Mouse (Mus musculus): ENCODE measurements around the gene Aldh18a1. TPM values are rescaled to one million over a fixed set of nuclear protein-coding genes. Genes with fewer than 3 reads are reported as not detected.
A peak's percentile ranks its signal among the peaks of the same experiment; 100 is the strongest.
"Not testable (repeated sequence)": the region's sequence is repeated elsewhere in the genome, so short reads cannot be mapped to it uniquely, and the experiment has no call there.

Gene Aldh18a1
- polyA plus RNA-seq, 1 experiment from 2014 or later, result 60.4 TPM

DNA sequence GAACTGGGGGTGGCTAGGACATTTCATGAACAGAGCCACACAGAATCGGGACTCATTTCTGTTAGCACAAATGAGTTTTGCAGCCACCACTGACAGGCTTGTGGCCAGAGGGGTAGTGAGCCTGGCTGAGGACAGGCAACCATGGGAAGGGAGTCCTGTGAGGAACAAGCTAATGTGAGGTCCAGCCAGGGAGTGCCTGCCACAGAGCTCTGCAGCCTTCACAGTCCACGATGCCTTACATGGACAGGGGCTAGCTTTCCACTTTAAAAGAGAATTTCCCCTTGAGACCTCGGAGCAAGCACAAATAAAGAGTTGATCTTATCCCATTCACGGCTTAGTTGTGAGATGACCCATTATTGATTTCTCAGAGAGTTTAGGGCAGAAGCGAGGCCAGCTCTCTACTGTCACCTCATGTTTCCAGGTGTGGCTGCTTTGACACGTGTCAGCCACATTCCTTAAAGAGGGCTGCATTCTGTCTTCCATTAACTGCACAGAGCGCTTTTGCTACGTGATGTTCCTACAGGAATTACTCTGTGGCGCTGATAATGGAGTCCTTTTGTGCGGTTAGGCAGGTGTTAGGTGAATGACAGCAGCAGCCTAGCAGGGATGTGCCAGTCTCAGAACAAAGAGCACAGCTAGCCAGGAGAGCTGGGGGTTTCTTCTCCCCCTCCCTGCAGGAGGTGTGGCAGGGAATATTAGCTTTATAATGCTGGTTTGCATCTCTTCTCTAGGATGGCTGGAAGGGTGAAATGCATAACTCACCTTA is 24.2 kb downstream of the Aldh18a1 start:
- no peak overlapping the region for H3K4me3 ChIP-seq (ENCODE audit: low read length)
- 87% methylated on average over 10 of the region's 10 CpGs for WGBS
- no peaks in the 10 kb centered on the region for H3K4me1 ChIP-seq (ENCODE audit: insufficient read depth, low read length)
- no peak overlapping the region for H3K9ac ChIP-seq (replicated peaks; ENCODE audit: low read length)
- H3K9me3 ChIP-seq (ENCODE audit: low read length), result no peaks in the 10 kb centered on the region
- H3K4me2 ChIP-seq (replicated peaks; ENCODE audit: low read depth, low read length), result no peak overlapping the region
- no peak overlapping the region for H3K27ac ChIP-seq (ENCODE audit: low read length)
- H3K27me3 ChIP-seq (ENCODE audit: insufficient read depth, low read length), result no peaks in the 10 kb centered on the region
- peaks cover 63% of the 10 kb centered on the region for H3K36me3 ChIP-seq (ENCODE audit: insufficient read depth, low read length)
- ATAC-seq (ENCODE audit: low FRiP score, low TSS enrichment), result no peak

DNA sequence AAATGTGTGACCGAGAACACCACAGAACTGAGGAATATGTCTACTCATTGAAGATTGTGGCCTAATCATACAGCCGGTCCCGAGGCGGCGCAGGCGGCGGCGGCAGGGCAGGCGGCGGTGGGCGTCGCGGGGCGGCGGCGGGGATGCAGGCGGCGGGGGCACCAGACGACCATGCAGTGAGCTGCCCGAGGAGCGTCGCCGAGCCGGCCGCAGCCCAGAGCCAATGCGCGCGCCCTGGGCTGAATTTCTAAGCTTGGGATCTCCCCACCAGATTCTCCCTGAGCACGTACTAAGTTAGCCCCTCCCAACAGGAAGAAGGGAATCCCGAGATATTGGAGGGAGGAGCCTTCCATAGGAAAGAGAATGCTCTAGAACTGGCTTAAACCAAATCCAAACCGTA is 26.7 kb downstream of the Aldh18a1 start:
- H3K4me3 ChIP-seq (ENCODE audit: low read length); H3K27me3 ChIP-seq (ENCODE audit: insufficient read depth, low read length): not testable (repeated sequence)

DNA sequence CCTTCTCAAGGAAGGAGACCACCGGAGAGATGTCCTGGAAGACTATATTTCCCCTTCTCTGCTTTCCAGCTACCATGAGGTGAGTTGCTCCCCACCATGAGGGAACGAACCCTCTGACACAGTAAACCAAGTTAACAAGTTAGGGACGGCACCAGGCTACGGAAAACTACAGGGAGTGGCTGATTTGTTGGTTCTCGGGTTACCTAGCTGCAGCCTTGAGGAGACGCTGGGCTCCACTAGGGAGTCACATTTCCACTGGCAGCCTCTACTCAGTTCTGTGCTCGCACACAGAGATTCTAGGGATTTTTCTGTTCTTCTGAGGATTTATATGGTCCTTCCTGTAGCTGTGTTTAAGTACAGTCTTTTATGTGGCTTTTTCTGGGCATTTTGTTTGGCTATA is 32.2 kb downstream of the Aldh18a1 start:
- peak; percentile 52; the same call in 1 of the 2 replicates for ATAC-seq (ENCODE audit: low FRiP score, low TSS enrichment)
- no peak overlapping the region for H3K4me2 ChIP-seq (replicated peaks; ENCODE audit: low read depth, low read length)
- whole genome bisulfite sequencing, result 37% methylated on average over 7 of the region's 7 CpGs
- peaks cover 5% of the 10 kb centered on the region; the same call in 1 of the 2 replicates for H3K4me1 ChIP-seq (ENCODE audit: insufficient read depth, low read length)
- H3K27ac ChIP-seq (ENCODE audit: low read length), result no peak overlapping the region
- H3K9me3 ChIP-seq (ENCODE audit: low read length), result peaks cover 5% of the 10 kb centered on the region
- H3K9ac ChIP-seq (replicated peaks; ENCODE audit: low read length), result no peak overlapping the region
- H3K27me3 ChIP-seq (ENCODE audit: insufficient read depth, low read length), result no peaks in the 10 kb centered on the region
- H3K4me3 ChIP-seq (ENCODE audit: low read length), result no peak overlapping the region
- peaks cover 36% of the 10 kb centered on the region for H3K36me3 ChIP-seq (ENCODE audit: insufficient read depth, low read length)

More for the DNA sequence above, 26.7 kb downstream of the Aldh18a1 start:
- H3K27ac ChIP-seq (ENCODE audit: low read length); H3K4me1 ChIP-seq (ENCODE audit: insufficient read depth, low read length); H3K9ac ChIP-seq (replicated peaks; ENCODE audit: low read length); H3K4me2 ChIP-seq (replicated peaks; ENCODE audit: low read depth, low read length); H3K9me3 ChIP-seq (ENCODE audit: low read length): not testable (repeated sequence)
- H3K36me3 ChIP-seq (ENCODE audit: insufficient read depth, low read length), result peaks cover 56% of the 10 kb centered on the region
- 0 out of 2 replicates have a peak, but pooled peaks have one; percentile 39 for ATAC-seq (ENCODE audit: low FRiP score, low TSS enrichment)
- WGBS, result 75% methylated on average over 11 of the region's 31 CpGs

DNA sequence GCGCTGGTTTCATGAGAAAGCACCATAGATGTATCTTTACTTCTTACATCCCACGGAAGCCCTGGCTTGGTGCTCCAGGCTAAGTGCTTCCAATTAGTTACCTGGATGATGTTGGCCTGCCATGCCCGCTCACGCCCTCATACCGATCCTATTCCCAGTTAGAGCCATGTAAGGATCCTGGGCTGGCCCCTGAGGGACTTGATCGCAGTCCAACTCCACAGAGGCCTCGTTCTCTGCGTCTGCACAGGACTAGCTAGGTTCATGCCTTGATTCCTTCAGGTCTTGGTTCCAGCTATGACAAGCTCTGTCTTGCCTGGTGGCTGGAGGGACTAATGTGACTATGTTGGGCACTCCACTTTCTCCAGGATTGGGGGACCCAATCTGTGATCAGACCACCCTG is 33.1 kb downstream of the Aldh18a1 start:
- peaks cover 5% of the 10 kb centered on the region for H3K9me3 ChIP-seq (ENCODE audit: low read length)
- 95% methylated on average over 8 of the region's 8 CpGs for whole genome bisulfite sequencing
- no peak for ATAC-seq (ENCODE audit: low FRiP score, low TSS enrichment)
- no peak overlapping the region for H3K9ac ChIP-seq (replicated peaks; ENCODE audit: low read length)
- H3K4me2 ChIP-seq (replicated peaks; ENCODE audit: low read depth, low read length), result no peak overlapping the region
- H3K4me3 ChIP-seq (ENCODE audit: low read length), result no peak overlapping the region
- H3K36me3 ChIP-seq (ENCODE audit: insufficient read depth, low read length), result peaks cover 42% of the 10 kb centered on the region
- H3K4me1 ChIP-seq (ENCODE audit: insufficient read depth, low read length), result peaks cover 5% of the 10 kb centered on the region
- no peaks in the 10 kb centered on the region for H3K27me3 ChIP-seq (ENCODE audit: insufficient read depth, low read length)
- no peak overlapping the region for H3K27ac ChIP-seq (ENCODE audit: low read length)

DNA sequence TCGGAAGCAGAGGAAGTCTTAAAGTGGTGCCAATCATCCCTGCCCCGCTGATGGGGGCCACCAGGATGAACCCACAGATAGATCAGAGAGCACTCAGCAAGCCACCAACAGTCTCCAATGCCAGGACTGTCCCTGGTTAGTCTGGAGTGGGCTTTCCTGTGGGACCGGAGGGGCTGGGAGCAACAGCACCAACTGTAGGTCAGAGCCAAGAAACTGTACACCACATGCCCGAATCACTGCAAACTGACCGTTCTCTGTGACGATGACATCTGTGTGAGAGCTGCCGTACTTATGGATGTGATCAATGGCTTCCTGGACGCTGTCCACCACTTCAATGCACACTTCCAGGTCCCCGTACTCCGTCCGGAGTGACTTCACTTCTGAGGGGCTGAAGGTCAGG is 33.9 kb downstream of the Aldh18a1 start:
- H3K9ac ChIP-seq (replicated peaks; ENCODE audit: low read length), result no peak overlapping the region
- peaks cover 13% of the 10 kb centered on the region for H3K4me1 ChIP-seq (ENCODE audit: insufficient read depth, low read length)
- H3K4me3 ChIP-seq (ENCODE audit: low read length), result no peak overlapping the region
- H3K9me3 ChIP-seq (ENCODE audit: low read length), result peaks cover 5% of the 10 kb centered on the region
- H3K27ac ChIP-seq (ENCODE audit: low read length), result no peak overlapping the region
- ATAC-seq (ENCODE audit: low FRiP score, low TSS enrichment), result no peak
- peaks cover 42% of the 10 kb centered on the region for H3K36me3 ChIP-seq (ENCODE audit: insufficient read depth, low read length)
- H3K27me3 ChIP-seq (ENCODE audit: insufficient read depth, low read length), result no peaks in the 10 kb centered on the region
- WGBS, result 59% methylated on average over 11 of the region's 11 CpGs
- no peak overlapping the region for H3K4me2 ChIP-seq (replicated peaks; ENCODE audit: low read depth, low read length)

DNA sequence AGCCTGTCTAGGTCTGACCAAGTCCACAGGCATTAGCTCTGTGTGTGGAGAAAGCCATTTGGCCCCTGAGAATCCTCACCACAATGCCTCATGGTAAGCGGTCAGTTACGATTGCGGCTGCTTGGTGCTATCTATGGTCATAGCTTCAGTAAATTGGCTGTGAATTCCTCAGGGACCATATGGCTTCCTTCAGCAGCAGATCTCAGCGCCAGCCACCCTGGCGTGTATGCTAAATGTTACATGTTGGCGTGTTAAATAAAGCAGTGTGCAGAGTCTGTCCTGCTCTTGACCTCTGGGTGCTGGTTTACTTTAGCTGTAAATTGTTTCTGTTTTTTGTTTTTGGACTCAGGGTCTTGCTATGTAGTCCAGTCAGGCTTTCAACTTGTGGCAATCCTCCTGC is 34.4 kb downstream of the Aldh18a1 start:
- peaks cover 5% of the 10 kb centered on the region for H3K9me3 ChIP-seq (ENCODE audit: low read length)
- H3K36me3 ChIP-seq (ENCODE audit: insufficient read depth, low read length), result peaks cover 42% of the 10 kb centered on the region
- no peaks in the 10 kb centered on the region for H3K27me3 ChIP-seq (ENCODE audit: insufficient read depth, low read length)
- H3K4me1 ChIP-seq (ENCODE audit: insufficient read depth, low read length), result peaks cover 18% of the 10 kb centered on the region
- ATAC-seq (ENCODE audit: low FRiP score, low TSS enrichment), result no peak
- no peak overlapping the region for H3K4me2 ChIP-seq (replicated peaks; ENCODE audit: low read depth, low read length)
- H3K27ac ChIP-seq (ENCODE audit: low read length), result no peak overlapping the region
- H3K4me3 ChIP-seq (ENCODE audit: low read length), result no peak overlapping the region
- no peak overlapping the region for H3K9ac ChIP-seq (replicated peaks; ENCODE audit: low read length)
- 61% methylated on average over 6 of the region's 6 CpGs for WGBS

DNA sequence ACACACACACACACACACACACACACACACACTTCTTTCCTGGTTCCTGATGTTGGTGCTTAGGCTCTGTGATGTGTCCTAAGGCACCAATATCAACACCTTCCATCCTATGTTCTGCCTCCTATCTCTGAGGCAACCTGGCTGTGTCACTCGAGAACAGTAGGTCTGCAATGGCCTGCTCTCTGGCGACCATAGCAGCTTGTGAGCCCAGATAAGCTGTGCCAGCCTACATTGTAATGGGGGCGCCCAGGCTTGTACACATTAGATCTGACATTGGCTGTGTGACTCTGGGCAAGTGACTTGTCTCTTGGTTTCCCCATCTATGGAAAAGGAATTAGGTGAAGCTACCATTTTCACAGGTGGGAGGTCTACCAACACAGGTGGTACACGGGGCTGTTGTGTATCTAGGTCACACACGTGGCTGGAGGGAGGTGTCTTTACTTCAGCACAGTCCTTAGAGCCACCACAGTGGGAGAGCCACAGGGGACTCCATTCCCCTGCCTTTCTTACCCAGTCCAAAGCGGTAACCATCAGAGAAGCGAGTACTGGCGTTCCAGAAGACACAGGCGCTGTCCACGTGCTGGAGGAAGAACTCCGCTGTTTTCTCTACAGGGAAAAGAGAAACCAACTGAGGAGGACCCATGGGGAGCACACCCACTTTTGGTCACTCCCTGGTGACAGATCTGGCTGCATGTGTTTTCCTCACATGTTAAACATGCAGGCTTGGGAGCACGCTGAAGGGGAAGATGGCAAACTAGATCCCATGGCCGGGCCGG is 35.1 kb downstream of the Aldh18a1 start:
- no peak overlapping the region for H3K27ac ChIP-seq (ENCODE audit: low read length)
- no peak overlapping the region for H3K4me3 ChIP-seq (ENCODE audit: low read length)
- H3K4me1 ChIP-seq (ENCODE audit: insufficient read depth, low read length), result peaks cover 24% of the 10 kb centered on the region
- ATAC-seq (ENCODE audit: low FRiP score, low TSS enrichment), result no peak
- no peaks in the 10 kb centered on the region for H3K27me3 ChIP-seq (ENCODE audit: insufficient read depth, low read length)
- H3K9me3 ChIP-seq (ENCODE audit: low read length), result peaks cover 5% of the 10 kb centered on the region
- 76% methylated on average over 14 of the region's 14 CpGs for WGBS
- no peak overlapping the region for H3K4me2 ChIP-seq (replicated peaks; ENCODE audit: low read depth, low read length)
- no peak overlapping the region for H3K9ac ChIP-seq (replicated peaks; ENCODE audit: low read length)
- peaks cover 42% of the 10 kb centered on the region for H3K36me3 ChIP-seq (ENCODE audit: insufficient read depth, low read length)

DNA sequence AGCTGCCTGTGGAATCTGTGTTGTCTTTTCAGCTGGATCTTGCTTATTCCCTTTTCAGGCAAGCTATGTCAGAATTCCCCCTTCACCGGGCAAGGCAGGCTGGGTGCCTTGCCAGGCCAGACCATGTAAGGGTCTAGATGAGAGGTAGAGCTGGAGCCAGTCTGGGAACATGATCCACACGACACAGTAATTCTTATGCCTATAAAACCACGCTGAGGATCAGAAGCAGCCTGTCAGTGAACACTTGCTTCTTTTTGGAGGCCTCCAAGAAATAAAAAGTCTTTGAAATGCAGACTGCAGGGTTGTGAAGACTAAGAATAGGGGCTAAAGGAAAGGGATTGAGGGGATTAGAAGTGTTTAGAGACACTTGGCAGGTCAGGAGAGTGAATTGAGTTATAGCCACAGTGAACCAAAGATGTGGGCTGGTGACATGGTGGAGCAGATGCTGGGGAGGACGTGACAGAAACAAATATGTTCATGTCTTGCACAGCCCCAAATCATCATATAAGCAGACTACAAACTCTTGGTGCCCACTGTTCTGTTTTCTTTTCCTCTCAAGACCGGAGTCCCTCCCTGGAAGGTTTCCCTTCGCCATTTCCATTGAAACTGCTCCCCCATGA is 38.6 kb downstream of the Aldh18a1 start:
- H3K27me3 ChIP-seq (ENCODE audit: insufficient read depth, low read length), result no peaks in the 10 kb centered on the region
- H3K4me3 ChIP-seq (ENCODE audit: low read length), result no peak overlapping the region
- WGBS, result 32% methylated on average over 6 of the region's 6 CpGs
- H3K4me1 ChIP-seq (ENCODE audit: insufficient read depth, low read length), result peaks cover 24% of the 10 kb centered on the region
- ATAC-seq (ENCODE audit: low FRiP score, low TSS enrichment), result 0 out of 2 replicates have a peak, but pooled peaks have one; percentile 10
- no peak overlapping the region for H3K4me2 ChIP-seq (replicated peaks; ENCODE audit: low read depth, low read length)
- no peak overlapping the region for H3K9ac ChIP-seq (replicated peaks; ENCODE audit: low read length)
- H3K27ac ChIP-seq (ENCODE audit: low read length), result peak overlapping the region; percentile 70
- H3K36me3 ChIP-seq (ENCODE audit: insufficient read depth, low read length), result peaks cover 23% of the 10 kb centered on the region
- no peaks in the 10 kb centered on the region for H3K9me3 ChIP-seq (ENCODE audit: low read length)

DNA sequence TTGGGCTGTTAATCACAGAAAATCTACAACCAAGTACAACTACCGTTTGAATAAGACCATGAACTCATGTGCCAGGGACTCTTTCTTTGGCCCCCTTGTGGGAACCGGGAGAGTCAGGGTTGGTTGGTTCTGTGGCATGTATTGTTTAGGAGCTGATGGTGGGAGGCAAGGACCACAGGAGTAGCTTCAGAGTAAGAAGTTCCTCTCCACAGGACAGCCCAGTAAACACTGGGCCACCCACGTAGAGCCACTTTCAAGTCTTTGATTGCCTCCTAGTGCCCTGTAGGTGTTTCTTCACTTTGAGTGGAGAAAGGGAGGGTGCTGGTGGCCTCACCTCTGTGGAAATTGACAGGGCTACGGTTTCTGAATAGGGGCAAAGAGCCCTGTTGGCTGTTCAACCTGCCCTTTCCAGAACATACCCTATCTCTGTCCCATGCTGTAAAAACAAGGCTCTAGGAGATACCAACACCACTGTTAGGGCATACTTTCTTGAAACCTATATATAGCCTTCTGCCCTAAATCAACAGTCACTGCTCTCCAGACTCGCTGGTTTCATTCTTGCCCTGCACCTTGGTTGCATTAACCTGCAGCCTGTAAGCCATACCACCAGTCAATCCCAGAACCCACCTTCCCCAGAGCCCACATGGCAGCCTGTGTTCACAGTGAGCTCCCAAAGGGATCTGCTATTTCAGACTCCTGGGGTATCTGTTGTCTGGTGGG is 39.3 kb downstream of the Aldh18a1 start:
- H3K27ac ChIP-seq (ENCODE audit: low read length), result peak overlapping the region; percentile 70
- no peak overlapping the region for H3K4me3 ChIP-seq (ENCODE audit: low read length)
- H3K27me3 ChIP-seq (ENCODE audit: insufficient read depth, low read length), result no peaks in the 10 kb centered on the region
- WGBS, result 19% methylated on average over 5 of the region's 5 CpGs
- no peak overlapping the region for H3K4me2 ChIP-seq (replicated peaks; ENCODE audit: low read depth, low read length)
- no peaks in the 10 kb centered on the region for H3K9me3 ChIP-seq (ENCODE audit: low read length)
- ATAC-seq (ENCODE audit: low FRiP score, low TSS enrichment), result peak; percentile 92
- peaks cover 17% of the 10 kb centered on the region; the same call in 1 of the 2 replicates for H3K36me3 ChIP-seq (ENCODE audit: insufficient read depth, low read length)
- H3K4me1 ChIP-seq (ENCODE audit: insufficient read depth, low read length), result peaks cover 19% of the 10 kb centered on the region
- no peak overlapping the region for H3K9ac ChIP-seq (replicated peaks; ENCODE audit: low read length)

Measured in kidney, embryonic 16.5 days (tissue).